Mouse (Mus musculus): ENCODE data around the gene Slc26a11. TPM values are rescaled to one million over a fixed set of nuclear protein-coding genes. Genes with fewer than 3 reads are reported as not detected.
A peak's percentile ranks its signal among the peaks of the same experiment; 100 is the strongest.

The Slc26a11 gene
- total RNA-seq, 2 experiments from 2014 or later: 1.5 to 1.7 TPM

GRCm38 (mm10) chr11:119394210-119394609 lies 38.9 kb downstream of the Slc26a11 start:
- ATAC-seq (replicated peaks; ENCODE audit: low FRiP score, low TSS enrichment, poor library complexity, severe bottlenecking): no peak

GRCm38 (mm10) chr11:119395394-119395793 lies 40.0 kb downstream of the Slc26a11 start:
- ATAC-seq (replicated peaks; ENCODE audit: low FRiP score, low TSS enrichment, poor library complexity, severe bottlenecking): no peak

GRCm38 (mm10) chr11:119395931-119396330 lies 40.6 kb downstream of the Slc26a11 start:
- no peak for ATAC-seq (replicated peaks; ENCODE audit: low FRiP score, low TSS enrichment, poor library complexity, severe bottlenecking)

- ATAC-seq (replicated peaks; ENCODE audit: low FRiP score, low TSS enrichment, poor library complexity, severe bottlenecking): no peak
Measured at GRCm38 (mm10) chr11:119396461-119396860, 41.1 kb downstream of the Slc26a11 start.

GRCm38 (mm10) chr11:119402501-119403160 lies 47.3 kb downstream of the Slc26a11 start:
- no peak for ATAC-seq (replicated peaks; ENCODE audit: low FRiP score, low TSS enrichment, poor library complexity, severe bottlenecking)

- ATAC-seq (replicated peaks; ENCODE audit: low FRiP score, low TSS enrichment, poor library complexity, severe bottlenecking): peak; percentile 64
Measured at GRCm38 (mm10) chr11:119404627-119405026, 49.3 kb downstream of the Slc26a11 start.

- ATAC-seq (replicated peaks; ENCODE audit: low FRiP score, low TSS enrichment, poor library complexity, severe bottlenecking): no peak
Measured at GRCm38 (mm10) chr11:119407381-119407780, 52.0 kb downstream of the Slc26a11 start.

GRCm38 (mm10) chr11:119407977-119408376 lies 52.6 kb downstream of the Slc26a11 start:
- 0 out of 2 replicates have a peak, but pooled peaks have one; percentile 28 for ATAC-seq (replicated peaks; ENCODE audit: low FRiP score, low TSS enrichment, poor library complexity, severe bottlenecking)

- no peak for ATAC-seq (replicated peaks; ENCODE audit: low FRiP score, low TSS enrichment, poor library complexity, severe bottlenecking)
Measured at GRCm38 (mm10) chr11:119419327-119420118, 64.2 kb downstream of the Slc26a11 start.

- ATAC-seq (replicated peaks; ENCODE audit: low FRiP score, low TSS enrichment, poor library complexity, severe bottlenecking): no peak
Measured at GRCm38 (mm10) chr11:119420426-119420825, 65.1 kb downstream of the Slc26a11 start.

- no peak for ATAC-seq (replicated peaks; ENCODE audit: low FRiP score, low TSS enrichment, poor library complexity, severe bottlenecking)
Measured at GRCm38 (mm10) chr11:119427431-119427830, 72.1 kb downstream of the Slc26a11 start.

- no peak for ATAC-seq (replicated peaks; ENCODE audit: low FRiP score, low TSS enrichment, poor library complexity, severe bottlenecking)
Measured at GRCm38 (mm10) chr11:119427986-119428385, 72.6 kb downstream of the Slc26a11 start.

GRCm38 (mm10) chr11:119428649-119429136 lies 73.3 kb downstream of the Slc26a11 start:
- ATAC-seq (replicated peaks; ENCODE audit: low FRiP score, low TSS enrichment, poor library complexity, severe bottlenecking): peak; percentile 68

Other genes with a start within 250 kb of the Slc26a11 start
- 0.35 and 1.2 TPM in 2 replicates for gene Tbc1d16, start 127.1 kb upstream of the Slc26a11 start, total RNA-seq (2014; fragmentation: Nextera tagmentation)
- 0.61 and 2.0 TPM in 2 replicates for gene Tbc1d16, start 127.1 kb upstream of the Slc26a11 start, total RNA-seq (2017)
- 6.4 and 8.6 TPM in 2 replicates for gene Ccdc40, start 127.0 kb upstream of the Slc26a11 start, total RNA-seq (2014; fragmentation: Nextera tagmentation)
- gene Ccdc40, start 127.0 kb upstream of the Slc26a11 start, total RNA-seq (2017): 4.3 and 13.1 TPM in 2 replicates
- gene Gaa, start 87.7 kb upstream of the Slc26a11 start, total RNA-seq (2014; fragmentation: Nextera tagmentation): 33.7 and 44.1 TPM in 2 replicates
- gene Gaa, start 87.7 kb upstream of the Slc26a11 start, total RNA-seq (2017): 22.6 and 34.2 TPM in 2 replicates
- 294 and 360 TPM in 2 replicates for gene Eif4a3, start 55.5 kb upstream of the Slc26a11 start, total RNA-seq (2014; fragmentation: Nextera tagmentation)
- 206 and 229 TPM in 2 replicates for gene Eif4a3, start 55.5 kb upstream of the Slc26a11 start, total RNA-seq (2017)
- not detected in 2 replicates for gene Card14, start 47.8 kb upstream of the Slc26a11 start, total RNA-seq (2014; fragmentation: Nextera tagmentation)
- not detected in 2 replicates for gene Card14, start 47.8 kb upstream of the Slc26a11 start, total RNA-seq (2017)
- gene Sgsh, start within 50 bp of the Slc26a11 start, total RNA-seq (2014; fragmentation: Nextera tagmentation): 6.3 and 11.9 TPM in 2 replicates
- gene Sgsh, start within 50 bp of the Slc26a11 start, total RNA-seq (2017): 3.6 and 5.1 TPM in 2 replicates
- gene Rnf213, start 37.5 kb downstream of the Slc26a11 start, total RNA-seq (2014; fragmentation: Nextera tagmentation): 87.9 and 107 TPM in 2 replicates
- 69.3 and 77.1 TPM in 2 replicates for gene Rnf213, start 37.5 kb downstream of the Slc26a11 start, total RNA-seq (2017)
- 10.5 and 14.2 TPM in 2 replicates for gene Endov, start 135.8 kb downstream of the Slc26a11 start, total RNA-seq (2014; fragmentation: Nextera tagmentation)
- gene Endov, start 135.8 kb downstream of the Slc26a11 start, total RNA-seq (2017): 19.8 and 20.0 TPM in 2 replicates
- gene Nptx1, start 192.2 kb downstream of the Slc26a11 start, total RNA-seq (2014; fragmentation: Nextera tagmentation): not detected in 2 replicates
- gene Nptx1, start 192.2 kb downstream of the Slc26a11 start, total RNA-seq (2017): not detected in 2 replicates
- 29.6 and 36.1 TPM in 2 replicates for gene Rptor, start 247.3 kb downstream of the Slc26a11 start, total RNA-seq (2014; fragmentation: Nextera tagmentation)
- gene Rptor, start 247.3 kb downstream of the Slc26a11 start, total RNA-seq (2017): 10.2 and 15.8 TPM in 2 replicates

All from megakaryocyte-erythroid progenitor cell, adult 5-6 weeks (primary cell).